Mouse (Mus musculus): Measurements from ENCODE around the gene Dynlt1b.
"Not testable (repeated sequence)": the region's sequence is repeated elsewhere in the genome, so short reads cannot be mapped to it uniquely, and the experiment has no call there.

The Dynlt1b gene

GRCm38 (mm10) chr17:6461083-6461595 lies 31.2 kb downstream of the Dynlt1b start:
- not testable (repeated sequence) for DNase-seq (ENCODE audit: low read depth, low spot score)

- not testable (repeated sequence) for DNase-seq (ENCODE audit: low read depth, low spot score)
Measured at GRCm38 (mm10) chr17:6465735-6466134, 35.8 kb downstream of the Dynlt1b start.

GRCm38 (mm10) chr17:6467638-6468461 lies 37.9 kb downstream of the Dynlt1b start:
- DNase-seq (ENCODE audit: low read depth, low spot score), result not testable (repeated sequence)

DNA sequence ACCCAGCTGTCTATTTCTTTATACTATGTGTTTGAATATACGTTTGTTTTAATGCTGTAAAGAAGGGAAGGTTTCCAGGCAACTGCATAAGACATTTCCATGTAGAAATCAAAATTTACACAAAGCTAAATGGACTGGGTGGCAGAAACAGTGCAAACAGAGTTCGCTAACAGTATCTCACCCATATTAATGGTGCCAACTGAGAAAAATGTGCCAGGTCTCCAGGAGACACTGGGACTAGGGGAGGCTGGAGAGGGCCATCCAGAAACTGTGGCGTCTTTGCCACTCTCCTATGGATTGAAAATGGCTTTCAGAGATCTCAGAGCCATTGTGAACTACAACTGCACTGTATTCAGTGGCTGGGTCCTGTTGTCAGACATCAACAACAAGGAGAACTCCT lies 40.1 kb downstream of the Dynlt1b start:
- DNase-seq (ENCODE audit: low read depth, low spot score), result not testable (repeated sequence)

DNA sequence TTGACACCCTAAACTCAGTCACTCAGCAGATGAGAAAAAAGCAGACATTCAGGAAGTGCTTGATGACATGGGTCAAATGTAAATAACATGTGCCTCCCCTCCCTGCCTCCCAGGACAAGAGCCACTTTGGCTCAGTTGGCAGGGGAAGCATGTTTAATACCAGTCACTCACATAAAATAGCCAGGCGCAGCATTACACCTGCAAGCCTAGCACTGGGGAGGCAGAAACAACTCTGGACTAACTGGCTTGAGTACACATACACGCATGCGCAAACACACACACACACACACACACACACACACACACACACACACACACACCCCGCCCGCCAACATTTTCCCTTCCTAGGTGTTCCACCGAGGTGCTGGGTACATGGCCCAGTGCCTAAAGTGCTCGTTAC lies 40.8 kb downstream of the Dynlt1b start:
- DNase-seq (ENCODE audit: low read depth, low spot score), result not testable (repeated sequence)

- DNase-seq (ENCODE audit: low read depth, low spot score), result not testable (repeated sequence)
Measured at GRCm38 (mm10) chr17:6475270-6475669, 45.4 kb downstream of the Dynlt1b start.

GRCm38 (mm10) chr17:6475913-6476312 lies 46.0 kb downstream of the Dynlt1b start:
- not testable (repeated sequence) for DNase-seq (ENCODE audit: low read depth, low spot score)

DNA sequence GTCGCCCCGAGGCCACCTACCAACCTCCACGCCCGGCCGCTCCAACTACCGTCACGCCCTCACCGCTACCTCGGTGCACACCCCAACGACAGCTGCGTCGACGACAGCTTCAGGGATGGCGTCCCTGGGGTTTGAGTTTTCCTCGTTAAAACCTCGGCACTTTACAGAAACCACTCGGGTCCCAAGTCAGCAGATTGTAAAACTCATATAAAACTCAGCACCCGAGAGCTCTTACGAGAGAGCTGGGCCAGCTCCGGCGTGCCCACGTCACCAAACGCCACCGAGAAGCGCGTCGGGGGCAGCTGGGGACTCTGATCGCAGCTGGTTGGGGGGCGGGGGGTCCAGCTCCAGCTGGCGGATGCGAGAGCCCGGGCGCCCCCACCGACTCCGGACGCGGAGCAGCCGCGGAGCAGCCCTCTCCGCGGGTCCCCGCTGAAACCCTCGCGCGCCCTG lies 46.6 kb downstream of the Dynlt1b start:
- not testable (repeated sequence) for DNase-seq (ENCODE audit: low read depth, low spot score)

- DNase-seq (ENCODE audit: low read depth, low spot score), result not testable (repeated sequence)
Measured at GRCm38 (mm10) chr17:6477026-6477425, 47.1 kb downstream of the Dynlt1b start.

GRCm38 (mm10) chr17:6480855-6481589 lies 51.1 kb downstream of the Dynlt1b start:
- DNase-seq (ENCODE audit: low read depth, low spot score), result not testable (repeated sequence)

DNA sequence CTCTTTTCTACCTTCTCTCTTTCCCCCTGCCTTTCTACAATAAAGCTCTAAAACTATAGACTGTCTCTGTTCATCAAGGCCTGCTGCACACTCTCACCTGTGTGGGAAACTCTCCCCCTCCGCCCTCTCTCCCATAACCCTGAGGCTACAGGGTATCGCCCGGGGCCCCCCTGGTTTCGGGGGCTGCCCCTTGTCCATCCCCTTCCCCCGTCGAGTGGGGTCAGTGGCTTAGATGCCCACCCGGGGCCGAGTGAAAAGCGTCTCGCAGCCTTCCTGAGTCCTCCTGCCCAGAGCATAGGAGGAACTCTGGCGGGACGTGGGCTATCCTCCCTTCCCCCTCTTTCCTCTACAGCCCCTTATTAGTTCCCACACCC lies 51.7 kb downstream of the Dynlt1b start:
- not testable (repeated sequence) for DNase-seq (ENCODE audit: low read depth, low spot score)

GRCm38 (mm10) chr17:6482248-6482647 lies 52.3 kb downstream of the Dynlt1b start:
- not testable (repeated sequence) for DNase-seq (ENCODE audit: low read depth, low spot score)
